Mouse (Mus musculus): ENCODE results near the gene Zc3h12b. TPM values are rescaled to one million over a fixed set of nuclear protein-coding genes. Genes with fewer than 3 reads are reported as not detected.

Zc3h12b gene
- total RNA-seq, 2 experiments from 2014 or later: 3.4 to 3.5 TPM

Other genes with a start within 250 kb of the Zc3h12b start
- 10 to 100 TPM; 55.2 to 63.9 TPM for gene Asb12, start 153.7 kb upstream of the Zc3h12b start, total RNA-seq (2021)
- gene Pfn5, start 153.6 kb upstream of the Zc3h12b start, total RNA-seq (2021): not detected
- 1 to 10 TPM; 4.0 to 4.2 TPM for gene Zc4h2, start 53.2 kb upstream of the Zc3h12b start, total RNA-seq (2021)
- 10 to 100 TPM; 26.3 to 33.0 TPM for gene Las1l, start 245.3 kb downstream of the Zc3h12b start, total RNA-seq (2021)

All from gastrocnemius, postnatal 4 days (tissue).